Mouse (Mus musculus): ENCODE data around the gene Zc3h7a. TPM values are rescaled to one million over a fixed set of nuclear protein-coding genes. Genes with fewer than 3 reads are reported as not detected.
"Not testable (repeated sequence)": the region's sequence is repeated elsewhere in the genome, so short reads cannot be mapped to it uniquely, and the experiment has no call there.

Zc3h7a gene
- polyA plus RNA-seq, 1 experiment from 2014 or later: 79.3 TPM

DNA sequence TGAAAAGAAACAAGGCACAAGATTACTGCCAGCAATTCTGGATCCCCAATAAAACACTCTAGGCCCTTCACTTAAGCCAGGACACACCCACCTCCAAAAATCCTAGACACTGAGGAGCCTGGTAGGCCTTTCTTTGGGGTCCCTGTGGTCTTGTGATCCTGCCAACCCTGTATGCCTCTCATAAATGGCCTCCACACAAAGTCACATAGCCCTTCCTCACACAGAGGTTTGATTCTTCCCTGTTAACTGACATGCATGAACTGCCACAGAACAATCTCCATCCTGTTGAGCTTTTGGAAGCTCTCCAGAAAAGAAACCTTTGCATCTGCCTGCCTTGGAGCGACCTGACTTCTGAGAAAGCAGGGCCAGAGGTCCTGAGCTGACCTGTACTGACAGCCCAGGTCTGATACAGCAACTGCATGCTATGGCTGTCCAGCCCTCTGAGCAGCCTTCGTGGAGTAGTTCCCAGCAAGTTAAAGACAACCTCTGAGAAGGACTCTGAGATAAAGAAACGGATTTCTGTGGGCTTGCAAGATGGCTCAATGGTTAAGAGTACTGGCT lies 11.4 kb downstream of the Zc3h7a start:
- no peaks in the 10 kb centered on the region for H3K9me3 ChIP-seq (ENCODE audit: control insufficient read depth, low read length)

GRCm38 (mm10) chr16:11157721-11158120 lies 18.5 kb downstream of the Zc3h7a start:
- H3K36me3 ChIP-seq (ENCODE audit: control insufficient read depth, insufficient read depth, low read length): peaks cover 22% of the 10 kb centered on the region
- H3K27me3 ChIP-seq (replicated peaks; ENCODE audit: control insufficient read depth, insufficient read depth, low read length); ATAC-seq; H3K9me3 ChIP-seq (ENCODE audit: control insufficient read depth, low read length); H3K4me1 ChIP-seq (ENCODE audit: control insufficient read depth, insufficient read depth, low read length); H3K4me2 ChIP-seq (ENCODE audit: low read depth, low read length); H3K4me3 ChIP-seq (ENCODE audit: low read length); H3K9ac ChIP-seq (ENCODE audit: low read depth, low read length); H3K27ac ChIP-seq (ENCODE audit: low read length): not testable (repeated sequence)
- 33% methylated on average over 1 of the region's 3 CpGs for WGBS

More for the DNA sequence above, 11.4 kb downstream of the Zc3h7a start:
- Histone ChIP-seq H3K4me1 (ENCODE audit: control insufficient read depth, insufficient read depth, low read length) (no peaks in the 10 kb centered on the region), H3K36me3 (ENCODE audit: control insufficient read depth, insufficient read depth, low read length) (no peaks in the 10 kb centered on the region), H3K27me3 (replicated peaks; ENCODE audit: control insufficient read depth, insufficient read depth, low read length) (no peaks in the 10 kb centered on the region), H3K9ac (ENCODE audit: low read depth, low read length) (no peak overlapping the region), H3K4me3 (ENCODE audit: low read length) (no peak overlapping the region), H3K4me2 (ENCODE audit: low read depth, low read length) (no peak overlapping the region), H3K27ac (ENCODE audit: low read length) (no peak overlapping the region)
- WGBS: 86% methylated on average over 3 of the region's 3 CpGs
- ATAC-seq: no peak

- Histone ChIP-seq H3K4me2 (ENCODE audit: low read depth, low read length) (no peak overlapping the region), H3K9me3 (ENCODE audit: control insufficient read depth, low read length) (peaks cover 4% of the 10 kb centered on the region; the same call in 1 of the 2 replicates), H3K9ac (ENCODE audit: low read depth, low read length) (no peak overlapping the region), H3K27ac (ENCODE audit: low read length) (no peak overlapping the region), H3K4me1 (ENCODE audit: control insufficient read depth, insufficient read depth, low read length) (no peaks in the 10 kb centered on the region), H3K36me3 (ENCODE audit: control insufficient read depth, insufficient read depth, low read length) (peaks cover 24% of the 10 kb centered on the region), H3K27me3 (replicated peaks; ENCODE audit: control insufficient read depth, insufficient read depth, low read length) (no peaks in the 10 kb centered on the region), H3K4me3 (ENCODE audit: low read length) (no peak overlapping the region)
- ATAC-seq: no peak
These were observed 21.7 kb downstream of the Zc3h7a start for GRCm38 (mm10) chr16:11154500-11154899.

DNA sequence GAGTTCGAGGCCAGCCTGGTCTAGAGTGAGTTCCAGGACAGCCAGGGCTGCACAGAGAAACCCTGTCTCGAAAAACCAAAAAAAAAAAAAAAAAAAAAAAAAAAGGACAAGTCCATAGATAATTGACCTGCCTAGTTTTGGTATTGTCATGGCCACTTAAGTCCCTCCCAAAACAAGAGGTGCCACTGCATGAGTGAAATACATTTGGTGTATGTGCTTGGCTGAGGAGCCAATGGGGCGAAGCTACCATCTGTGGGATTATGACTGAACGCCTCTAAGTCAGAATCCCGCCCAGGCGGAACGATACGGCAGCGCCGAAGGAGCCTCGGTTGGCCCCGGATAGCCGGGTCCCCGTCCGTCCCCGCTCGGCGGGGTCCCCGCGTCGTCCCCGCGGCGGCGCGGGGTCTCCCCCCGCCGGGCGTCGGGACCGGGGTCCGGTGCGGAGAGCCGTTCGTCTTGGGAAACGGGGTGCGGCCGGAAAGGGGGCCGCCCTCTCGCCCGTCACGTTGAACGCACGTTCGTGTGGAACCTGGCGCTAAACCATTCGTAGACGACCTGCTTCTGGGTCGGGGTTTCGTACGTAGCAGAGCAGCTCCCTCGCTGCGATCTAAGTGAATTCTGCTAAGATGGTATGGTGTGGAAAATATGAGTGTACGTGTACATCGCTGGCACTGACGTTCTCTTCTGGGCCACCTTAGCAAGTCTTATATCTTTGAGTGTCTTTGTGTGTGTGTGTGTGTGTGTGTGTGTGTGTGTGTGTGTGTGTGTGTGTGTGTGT lies 32.3 kb downstream of the Zc3h7a start:
- not testable (repeated sequence) for H3K4me2 ChIP-seq (ENCODE audit: low read depth, low read length); H3K27me3 ChIP-seq (replicated peaks; ENCODE audit: control insufficient read depth, insufficient read depth, low read length); H3K9ac ChIP-seq (ENCODE audit: low read depth, low read length); ATAC-seq; H3K27ac ChIP-seq (ENCODE audit: low read length); H3K4me3 ChIP-seq (ENCODE audit: low read length); H3K4me1 ChIP-seq (ENCODE audit: control insufficient read depth, insufficient read depth, low read length); H3K9me3 ChIP-seq (ENCODE audit: control insufficient read depth, low read length)
- peaks cover 13% of the 10 kb centered on the region for H3K36me3 ChIP-seq (ENCODE audit: control insufficient read depth, insufficient read depth, low read length)
- WGBS: 18% methylated on average over 54 of the region's 56 CpGs

DNA sequence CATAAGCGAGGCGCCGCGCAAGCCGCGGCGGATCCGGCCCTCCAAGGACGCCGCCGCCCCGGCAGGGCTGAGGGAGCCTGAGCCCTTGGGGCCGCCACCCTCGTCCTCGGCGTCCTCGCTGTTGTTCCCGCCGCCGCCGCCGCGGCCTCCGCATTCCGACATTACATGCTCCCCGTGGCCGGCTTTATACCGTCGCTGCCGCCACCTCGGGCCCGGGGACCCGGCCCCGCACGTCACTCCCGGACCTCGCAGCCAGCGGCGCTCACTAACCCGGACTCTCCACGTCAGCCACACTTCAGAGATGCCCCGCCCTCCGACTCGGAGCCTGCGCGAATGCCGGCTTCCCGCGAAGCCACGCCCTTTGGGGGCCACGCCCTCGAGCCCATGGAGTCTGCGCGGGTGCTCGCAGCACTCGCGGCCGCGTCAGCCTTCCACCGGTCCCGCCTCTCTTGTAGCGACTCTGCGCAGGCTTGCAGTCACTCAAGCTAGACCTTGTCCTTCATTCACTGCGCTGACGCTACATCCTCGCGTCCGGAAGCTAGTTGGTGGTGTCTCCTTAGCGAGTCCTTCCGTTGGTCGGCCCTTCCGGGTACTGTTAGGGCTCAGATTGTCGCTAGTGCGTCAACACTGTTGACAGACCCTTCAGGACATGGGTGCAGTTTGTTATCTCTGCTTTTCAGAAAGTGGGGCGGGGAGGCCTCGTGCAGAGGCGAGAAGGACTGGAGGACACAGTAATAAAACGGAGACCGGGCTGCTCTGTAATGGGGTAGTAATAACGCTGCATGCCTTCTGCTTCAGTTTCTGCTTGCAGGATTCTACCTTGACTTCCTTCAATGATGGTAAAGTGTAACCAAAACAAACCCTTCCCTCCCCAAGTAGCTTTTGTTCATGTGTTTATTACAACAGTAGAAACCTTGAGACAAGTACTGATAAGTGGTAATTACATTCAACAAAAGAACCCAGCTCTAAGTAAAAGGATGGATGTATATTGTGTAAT lies 41.5 kb downstream of the Zc3h7a start, which contains the start of gene Txndc11:
Txndc11 (minus strand) TSS at position 303 of the 997 bp plus-strand sequence.
- peak; percentile 100 for ATAC-seq
- Histone ChIP-seq H3K4me2 (ENCODE audit: low read depth, low read length) (peak within 1 kb of the TSS; percentile 78), H3K27me3 (replicated peaks; ENCODE audit: control insufficient read depth, insufficient read depth, low read length) (no peaks in the 10 kb centered on the region), H3K4me3 (ENCODE audit: low read length) (peak within 1 kb of the TSS; percentile 98), H3K4me1 (ENCODE audit: control insufficient read depth, insufficient read depth, low read length) (peaks cover 14% of the 10 kb centered on the region), H3K9ac (ENCODE audit: low read depth, low read length) (peak within 1 kb of the TSS; percentile 99), H3K27ac (ENCODE audit: low read length) (peak within 1 kb of the TSS; percentile 95), H3K9me3 (ENCODE audit: control insufficient read depth, low read length) (no peaks in the 10 kb centered on the region), H3K36me3 (ENCODE audit: control insufficient read depth, insufficient read depth, low read length) (peaks cover 16% of the 10 kb centered on the region)
- under 1% methylated on average over 80 of the region's 80 CpGs for WGBS

DNA sequence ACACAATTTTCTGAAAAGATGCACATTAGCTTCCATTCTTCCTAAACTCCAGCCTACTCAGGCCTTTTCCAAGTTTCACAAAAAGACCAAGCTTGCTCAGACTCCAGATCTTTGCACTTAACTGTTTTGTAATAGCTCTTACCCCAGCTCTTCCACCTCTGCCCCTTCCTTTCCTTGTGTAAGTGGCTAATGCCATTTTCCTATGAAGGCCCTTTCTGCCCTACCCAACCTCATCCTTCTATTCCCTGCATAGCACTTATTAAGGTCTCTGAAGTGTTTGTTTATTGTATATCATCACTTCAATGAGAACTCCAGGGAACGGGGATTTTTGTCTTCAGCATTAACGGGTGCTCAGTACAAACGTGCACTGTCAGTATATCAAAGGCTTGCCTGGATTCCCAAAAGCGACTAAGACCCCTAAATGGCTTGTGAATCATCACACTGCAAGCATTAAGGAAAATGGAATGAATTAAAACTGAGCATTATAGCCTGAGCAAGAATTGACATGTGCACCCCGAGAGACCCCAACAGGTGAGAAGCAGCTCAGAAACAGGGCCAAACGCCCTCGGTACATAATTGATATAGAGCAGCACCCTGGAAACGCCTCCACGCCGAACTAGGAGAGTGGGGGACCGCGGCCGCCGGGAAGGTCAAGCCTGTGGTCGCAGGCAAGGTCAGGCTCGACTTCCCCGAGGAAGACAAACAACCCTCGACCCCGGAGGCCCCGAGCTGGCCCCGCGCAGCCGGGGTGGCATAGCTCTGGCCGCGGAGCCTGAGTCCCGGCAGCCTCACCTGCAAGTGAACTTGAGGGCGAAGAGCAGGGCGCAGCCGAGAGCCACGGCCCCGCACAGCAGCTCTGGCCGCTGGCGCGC lies 42.5 kb downstream of the Zc3h7a start:
- no peak for ATAC-seq
- H3K4me1 ChIP-seq (ENCODE audit: control insufficient read depth, insufficient read depth, low read length): peaks cover 14% of the 10 kb centered on the region
- peak overlapping the region; percentile 98 for H3K4me3 ChIP-seq (ENCODE audit: low read length)
- H3K9ac ChIP-seq (ENCODE audit: low read depth, low read length): peak overlapping the region; percentile 99
- H3K4me2 ChIP-seq (ENCODE audit: low read depth, low read length): peak overlapping the region; percentile 78
- under 1% methylated on average over 34 of the region's 34 CpGs for WGBS
- no peaks in the 10 kb centered on the region for H3K9me3 ChIP-seq (ENCODE audit: control insufficient read depth, low read length)
- peaks cover 10% of the 10 kb centered on the region for H3K36me3 ChIP-seq (ENCODE audit: control insufficient read depth, insufficient read depth, low read length)
- H3K27me3 ChIP-seq (replicated peaks; ENCODE audit: control insufficient read depth, insufficient read depth, low read length): no peaks in the 10 kb centered on the region
- peak overlapping the region; percentile 95 for H3K27ac ChIP-seq (ENCODE audit: low read length)

DNA sequence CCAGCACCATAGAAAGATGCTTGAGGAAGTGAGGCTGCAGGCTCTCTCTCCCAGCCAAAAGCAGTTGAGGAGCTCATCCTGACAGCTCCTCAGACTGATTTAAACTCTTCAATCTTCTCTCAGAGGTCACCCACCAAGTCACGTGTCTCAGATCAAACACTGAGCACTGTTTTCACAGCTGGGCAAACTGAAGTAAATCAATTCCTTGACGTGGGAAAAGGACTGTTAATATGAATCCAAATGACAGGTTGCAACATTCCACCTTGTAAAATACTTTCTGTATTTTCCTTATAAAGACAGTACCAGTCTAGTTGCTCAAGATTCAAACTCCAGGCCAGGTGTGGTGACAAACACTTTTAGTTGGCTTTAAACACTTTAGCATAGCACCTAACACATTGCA lies 43.4 kb downstream of the Zc3h7a start:
- WGBS: 5% methylated on average over 2 of the region's 2 CpGs
- peaks cover 9% of the 10 kb centered on the region for H3K36me3 ChIP-seq (ENCODE audit: control insufficient read depth, insufficient read depth, low read length)
- H3K4me2 ChIP-seq (ENCODE audit: low read depth, low read length): peak overlapping the region; percentile 78
- H3K27ac ChIP-seq (ENCODE audit: low read length): no peak overlapping the region
- no peak for ATAC-seq
- H3K4me1 ChIP-seq (ENCODE audit: control insufficient read depth, insufficient read depth, low read length): peaks cover 14% of the 10 kb centered on the region
- peak overlapping the region; percentile 98 for H3K4me3 ChIP-seq (ENCODE audit: low read length)
- H3K9me3 ChIP-seq (ENCODE audit: control insufficient read depth, low read length): no peaks in the 10 kb centered on the region
- peak overlapping the region; percentile 99 for H3K9ac ChIP-seq (ENCODE audit: low read depth, low read length)
- H3K27me3 ChIP-seq (replicated peaks; ENCODE audit: control insufficient read depth, insufficient read depth, low read length): no peaks in the 10 kb centered on the region

GRCm38 (mm10) chr16:11128301-11128700 lies 47.9 kb downstream of the Zc3h7a start:
- 87% methylated on average over 11 of the region's 11 CpGs for WGBS
- ATAC-seq: no peak
- H3K27ac ChIP-seq (ENCODE audit: low read length): no peak overlapping the region
- no peaks in the 10 kb centered on the region for H3K27me3 ChIP-seq (replicated peaks; ENCODE audit: control insufficient read depth, insufficient read depth, low read length)
- no peaks in the 10 kb centered on the region for H3K9me3 ChIP-seq (ENCODE audit: control insufficient read depth, low read length)
- H3K9ac ChIP-seq (ENCODE audit: low read depth, low read length): no peak overlapping the region
- H3K4me1 ChIP-seq (ENCODE audit: control insufficient read depth, insufficient read depth, low read length): peaks cover 14% of the 10 kb centered on the region
- H3K36me3 ChIP-seq (ENCODE audit: control insufficient read depth, insufficient read depth, low read length): peaks cover 9% of the 10 kb centered on the region
- no peak overlapping the region for H3K4me2 ChIP-seq (ENCODE audit: low read depth, low read length)
- no peak overlapping the region for H3K4me3 ChIP-seq (ENCODE audit: low read length)
